Mouse (Mus musculus): ENCODE data around the gene Cacna1g. TPM values are rescaled to one million over a fixed set of nuclear protein-coding genes. Genes with fewer than 3 reads are reported as not detected.
"Not testable (repeated sequence)": the region's sequence is repeated elsewhere in the genome, so short reads cannot be mapped to it uniquely, and the experiment has no call there.

Cacna1g gene
- total RNA-seq, 2 experiments from 2014 or later, result 70.9 to 105 TPM

- intact Hi-C loops (cut with DNase I), result no loop called here
- DNase-seq (ENCODE audit: low spot score in 2 of 2), result no peak
These were observed 54.8 kb downstream of the Cacna1g start for GRCm38 (mm10) chr11:94419004-94419727.

GRCm38 (mm10) chr11:94414042-94414441 is 60.0 kb downstream of the Cacna1g start:
- intact Hi-C loops (cut with DNase I), result no loop called here
- DNase-seq (ENCODE audit: low spot score in 2 of 2), result no peak

- intact Hi-C loops (cut with DNase I), result no loop called here
- no peak for DNase-seq (ENCODE audit: low spot score in 2 of 2)
These were observed 60.5 kb downstream of the Cacna1g start for GRCm38 (mm10) chr11:94413516-94413915.

- intact Hi-C loops (cut with DNase I), result no loop called here
- DNase-seq (ENCODE audit: low spot score in 2 of 2), result no peak
These were observed 61.0 kb downstream of the Cacna1g start for GRCm38 (mm10) chr11:94412998-94413469.

DNA sequence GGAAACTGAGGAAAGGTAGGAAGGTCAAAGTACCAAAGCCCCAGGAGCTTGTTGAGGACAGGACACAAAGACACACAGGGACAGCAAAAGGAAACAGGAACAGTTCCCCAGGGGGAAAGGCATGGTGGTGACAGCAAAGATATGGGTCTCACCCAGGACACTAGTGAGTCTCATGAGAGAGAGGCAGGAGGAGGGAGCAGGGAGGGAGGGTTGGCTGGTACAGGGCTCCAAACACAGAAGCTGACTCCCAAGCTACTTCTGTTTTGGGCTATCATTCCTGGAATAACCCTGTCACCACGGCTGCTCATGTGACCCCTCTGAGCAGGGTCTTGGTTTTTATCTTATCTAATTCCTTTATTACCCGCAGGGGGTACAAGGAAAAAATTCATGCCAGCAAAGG is 61.4 kb downstream of the Cacna1g start:
- intact Hi-C loops (cut with DNase I), result no loop called here
- DNase-seq (ENCODE audit: low spot score in 2 of 2), result no peak

- no peak for DNase-seq (ENCODE audit: low spot score in 2 of 2)
- intact Hi-C loops (cut with DNase I), result loop anchor here (5.0 kb wide), 1 partner anchor 76 kb away; no protein-coding TSS in a partner anchor
These were observed 66.1 kb downstream of the Cacna1g start for GRCm38 (mm10) chr11:94407803-94408321.

DNA sequence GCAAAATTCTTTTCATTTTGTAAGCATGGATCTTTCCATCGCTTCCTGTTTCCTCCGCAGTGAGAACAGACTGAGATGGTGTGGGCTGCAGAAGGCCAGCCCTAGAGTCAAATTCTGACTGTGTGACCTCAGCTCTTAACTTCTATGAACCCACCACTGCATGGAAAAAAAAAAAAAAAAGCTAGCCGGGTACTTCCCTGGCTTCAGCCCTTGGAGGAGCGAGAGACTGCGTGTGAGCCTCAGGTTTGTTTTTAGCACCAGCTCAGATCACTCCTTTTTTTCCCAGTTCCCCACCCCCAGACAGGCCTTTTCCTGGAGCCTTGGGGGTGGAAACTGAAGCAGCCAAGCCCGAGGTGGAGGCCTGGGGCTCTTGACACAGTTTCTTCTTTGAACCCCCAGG is 68.7 kb downstream of the Cacna1g start:
- DNase-seq (ENCODE audit: low spot score in 2 of 2), result no peak
- intact Hi-C loops (cut with DNase I), result loop anchor here (2.0 to 5.0 kb wide), 2 partner anchors 65 to 73 kb away; no protein-coding TSS in a partner anchor

DNA sequence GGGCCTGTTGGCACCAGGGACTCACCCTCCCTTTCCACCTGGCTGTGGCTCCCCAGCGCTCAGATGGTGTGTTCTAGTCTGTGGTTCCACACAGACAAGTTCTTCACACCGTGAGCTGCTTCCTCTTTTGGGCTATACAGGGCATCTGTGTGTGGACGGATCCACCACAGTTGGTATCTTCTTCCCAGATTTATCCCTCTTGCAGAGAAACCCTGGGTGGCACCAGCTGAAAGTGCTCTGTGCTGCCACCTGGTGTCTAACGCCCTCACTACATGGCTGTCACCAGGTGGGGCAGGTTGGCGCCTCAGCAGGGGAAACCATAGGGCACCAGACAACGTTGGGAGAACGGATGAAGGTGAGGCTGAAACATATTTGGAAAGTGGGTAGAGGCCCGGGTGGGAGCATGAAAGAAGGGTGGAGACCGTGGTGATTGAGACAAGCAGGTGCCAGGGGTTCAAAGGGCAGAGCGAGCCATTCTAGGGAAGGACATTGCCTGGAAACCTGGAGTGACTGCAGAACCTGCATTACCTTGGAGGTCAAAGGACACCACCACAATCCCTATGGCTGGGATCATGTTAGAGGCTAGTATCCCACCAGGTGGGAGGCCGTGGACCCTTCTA is 69.2 kb downstream of the Cacna1g start:
- peak; percentile 84 to 88 for DNase-seq (ENCODE audit: low spot score in 2 of 2)
- intact Hi-C loops (cut with DNase I), result loop anchor here (2.0 to 5.0 kb wide), 2 partner anchors 64 to 72 kb away; no protein-coding TSS in a partner anchor

GRCm38 (mm10) chr11:94404178-94404577 is 69.8 kb downstream of the Cacna1g start:
- intact Hi-C loops (cut with DNase I), result loop anchor here (2.0 kb wide), 1 partner anchor 63 kb away; no protein-coding TSS in a partner anchor
- DNase-seq (ENCODE audit: low spot score in 2 of 2), result no peak

- DNase-seq (ENCODE audit: low spot score in 2 of 2), result no peak
These were observed 70.2 kb downstream of the Cacna1g start for GRCm38 (mm10) chr11:94403757-94404156.

DNA sequence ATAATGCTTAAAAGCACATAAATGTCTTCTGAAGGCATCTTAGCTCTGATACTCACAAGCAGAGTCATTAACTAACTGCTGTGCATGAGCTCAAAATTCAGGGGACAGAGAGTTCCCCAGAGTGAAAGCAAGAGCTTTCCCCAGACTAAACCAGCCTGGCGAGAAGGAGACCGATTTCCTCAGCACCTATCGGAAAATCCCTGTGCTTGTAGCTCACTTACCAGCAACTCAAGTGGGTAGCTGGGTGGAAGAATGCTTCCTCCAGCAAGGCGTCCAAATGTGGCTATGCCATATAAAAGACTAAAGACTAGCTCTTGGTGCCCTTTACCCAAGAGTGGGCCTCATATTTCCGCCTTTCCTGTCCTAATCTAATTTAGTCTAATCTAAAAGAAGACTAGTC is 71.3 kb downstream of the Cacna1g start:
- no peak for DNase-seq (ENCODE audit: low spot score in 2 of 2)
- intact Hi-C loops (cut with DNase I), result no loop called here

More at GRCm38 (mm10) chr11:94403757-94404156, 70.2 kb downstream of the Cacna1g start:
- intact Hi-C loops (cut with DNase I), result loop anchor here (2.0 kb wide), 1 partner anchor 63 kb away; no protein-coding TSS in a partner anchor

- DNase-seq (ENCODE audit: low spot score in 2 of 2); intact Hi-C loops (cut with DNase I): not testable (repeated sequence)
These were observed 72.0 kb downstream of the Cacna1g start for GRCm38 (mm10) chr11:94402029-94402428.

DNA sequence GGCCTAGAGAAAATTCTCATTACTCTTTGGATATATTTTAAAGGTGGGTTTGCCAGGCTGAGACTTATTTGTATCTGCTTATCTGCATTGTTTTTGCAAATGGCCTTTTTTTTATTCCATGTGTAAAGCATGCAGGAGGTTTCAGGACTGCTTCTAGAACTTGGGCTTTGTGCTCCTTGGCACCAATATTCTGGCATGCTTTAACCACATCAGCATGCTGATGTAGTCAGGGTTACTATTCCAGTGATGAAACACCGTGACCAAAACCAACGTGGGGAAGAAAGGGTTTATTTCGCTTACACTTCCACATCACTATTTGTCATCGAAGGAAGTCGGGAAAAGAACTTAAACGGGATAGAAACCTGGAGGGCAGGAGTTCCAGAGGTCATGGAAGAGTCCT is 73.0 kb downstream of the Cacna1g start:
- DNase-seq (ENCODE audit: low spot score in 2 of 2), result no peak
- intact Hi-C loops (cut with DNase I), result no loop called here

DNA sequence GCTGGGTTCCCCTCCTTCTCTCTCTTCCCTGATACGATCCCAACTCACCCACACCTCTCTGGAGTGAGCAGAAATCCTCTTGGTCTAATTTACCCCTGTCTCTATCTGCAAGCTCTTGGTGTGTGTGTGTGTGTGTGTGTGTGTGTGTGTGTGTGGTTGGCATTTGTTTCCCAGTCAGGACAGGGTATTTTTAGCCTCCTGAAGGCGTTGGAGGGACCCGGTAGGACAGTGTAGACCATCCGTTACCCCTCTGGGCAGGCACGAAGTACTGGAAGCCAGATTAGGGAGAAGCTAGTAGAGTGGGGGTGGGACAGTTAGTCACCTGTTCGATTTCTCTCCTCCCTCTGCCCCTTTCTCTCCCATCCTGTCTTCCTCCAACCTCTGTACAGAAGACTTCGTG is 79.9 kb downstream of the Cacna1g start:
- intact Hi-C loops (cut with DNase I), result no loop called here
- DNase-seq (ENCODE audit: low spot score in 2 of 2), result no peak

- DNase-seq (ENCODE audit: low spot score in 2 of 2); intact Hi-C loops (cut with DNase I): not testable (repeated sequence)
These were observed 80.5 kb downstream of the Cacna1g start for GRCm38 (mm10) chr11:94393490-94393889.

DNA sequence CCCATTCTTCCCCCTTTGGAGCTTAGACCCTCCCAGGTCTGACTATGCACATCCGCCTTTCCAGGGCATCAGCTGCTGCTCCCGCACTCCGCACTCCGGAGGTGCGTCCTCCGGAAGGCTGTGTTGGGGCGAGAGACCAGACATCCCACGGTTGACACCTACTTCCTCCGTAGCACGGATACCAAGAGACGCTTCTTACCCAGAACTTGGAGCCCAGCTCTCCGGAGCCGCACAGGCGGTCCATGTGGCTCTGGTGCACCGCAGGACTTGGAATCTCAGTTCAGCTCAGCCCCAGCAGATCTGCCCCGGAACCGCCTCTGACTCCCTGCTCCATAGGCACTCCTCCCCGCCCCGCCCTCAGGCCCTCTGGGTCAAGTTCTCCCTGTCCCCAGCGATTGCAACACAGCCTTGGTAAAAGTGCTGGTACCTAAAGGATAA is 81.3 kb downstream of the Cacna1g start, which contains the start of gene Abcc3:
Gene Abcc3 (minus strand): TSS at position 326 of the 438 bp plus-strand sequence.
- intact Hi-C loops (cut with DNase I), result no loop called here
- no peak for DNase-seq (ENCODE audit: low spot score in 2 of 2)

DNA sequence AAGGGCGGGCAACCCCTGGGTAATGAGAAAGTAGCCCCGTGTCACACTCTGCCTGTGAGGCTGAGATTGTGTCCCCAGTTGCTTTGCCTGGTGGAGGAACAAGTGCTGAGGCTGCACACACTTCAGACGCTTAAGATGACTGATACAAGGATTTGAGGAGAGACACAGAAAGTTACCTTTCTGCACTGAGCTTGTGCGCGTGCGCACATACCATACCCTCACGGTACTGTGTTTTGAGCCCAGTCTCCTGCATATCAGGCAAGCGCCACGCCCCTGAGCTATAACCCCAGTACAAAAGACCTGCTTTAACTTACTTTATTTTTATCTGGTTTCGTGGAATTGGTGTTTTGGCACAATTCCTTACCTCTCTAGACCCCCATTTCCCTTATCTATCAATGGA is 82.3 kb downstream of the Cacna1g start:
- intact Hi-C loops (cut with DNase I), result no loop called here

GRCm38 (mm10) chr11:94390825-94391224 is 83.2 kb downstream of the Cacna1g start:
- no peak for DNase-seq (ENCODE audit: low spot score in 2 of 2)
- intact Hi-C loops (cut with DNase I), result no loop called here

More for the DNA sequence above, 82.3 kb downstream of the Cacna1g start:
- no peak for DNase-seq (ENCODE audit: low spot score in 2 of 2)

DNA sequence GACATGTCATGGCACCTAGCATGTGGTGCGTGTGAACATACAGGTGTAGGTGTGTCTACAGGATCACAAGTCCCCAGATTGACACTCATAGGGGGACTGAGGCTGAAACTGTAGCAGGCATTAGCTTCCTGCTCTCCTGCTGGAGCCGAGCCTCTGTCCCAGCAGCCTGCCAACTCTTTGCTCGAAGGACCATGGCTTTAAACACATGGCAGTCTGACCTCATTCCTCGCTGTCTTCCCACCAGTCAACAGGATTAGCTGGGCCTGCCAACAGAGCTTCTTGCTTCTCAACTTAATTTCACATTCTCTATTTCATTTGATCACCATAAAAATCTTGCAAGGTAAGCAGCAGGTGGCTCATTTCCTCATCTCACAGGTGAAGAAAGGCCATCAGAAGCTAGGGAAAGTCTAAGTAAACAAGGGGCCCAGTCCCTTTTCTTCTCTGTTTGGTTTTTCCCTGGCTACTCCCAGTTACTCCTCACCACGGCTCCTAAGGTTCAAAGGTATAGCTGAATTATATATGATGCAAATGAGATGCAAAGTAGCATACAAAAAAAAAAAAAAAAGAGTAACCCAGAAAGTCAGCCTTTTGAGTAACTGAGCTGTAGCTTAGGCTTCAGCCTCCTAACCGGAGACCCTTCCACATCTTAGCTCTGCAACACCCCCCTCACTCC is 84.1 kb downstream of the Cacna1g start:
- intact Hi-C loops (cut with DNase I), result no loop called here
- DNase-seq (ENCODE audit: low spot score in 2 of 2), result no peak

DNA sequence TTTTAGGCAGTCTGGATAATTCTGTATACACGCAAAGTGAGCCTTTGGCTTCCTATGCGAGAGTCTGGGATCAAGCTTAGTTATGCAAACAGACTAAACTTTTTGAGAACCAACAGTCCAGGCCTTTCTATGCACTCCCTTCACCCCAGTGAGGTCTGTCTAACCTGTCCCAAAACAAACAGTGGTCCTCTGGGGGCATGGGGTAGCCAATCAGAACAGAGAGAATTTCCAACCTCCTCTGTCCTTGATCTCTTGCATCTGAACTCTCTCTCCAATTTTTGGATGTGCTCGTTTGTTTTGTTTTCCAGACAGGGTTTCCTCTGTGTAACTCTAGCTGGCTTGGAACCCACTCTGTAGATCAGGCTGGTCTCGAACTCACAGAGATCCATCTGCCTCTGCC is 85.0 kb downstream of the Cacna1g start:
- no peak for DNase-seq (ENCODE audit: low spot score in 2 of 2)
- intact Hi-C loops (cut with DNase I), result no loop called here

All from left cerebral cortex, postnatal 36 days (tissue).